Mouse (Mus musculus) olfactory bulb, adult 2 months (tissue): ENCODE data around the gene Tmem170. TPM values are rescaled to one million over a fixed set of nuclear protein-coding genes. Genes with fewer than 3 reads are reported as not detected.

Experiments
- H3K27ac ChIP-seq: fragments of 200-500 bp; 2 replicates; pipeline ENCODE4 v1.5.1; 2012; ENCODE audit warnings: low read depth, low read length; ENCODE audit not compliant: insufficient read depth
- H3K4me1 ChIP-seq: fragments of 200-500 bp; 2 replicates; pipeline ENCODE4 v1.6.1; 2012; ENCODE audit warnings: low read length; ENCODE audit not compliant: control insufficient read depth, insufficient read depth
- H3K4me3 ChIP-seq: fragments of 200-500 bp; 2 replicates; pipeline ENCODE4 v1.5.1; 2012; ENCODE audit warnings: mild to moderate bottlenecking, low read depth, low read length, moderate library complexity; ENCODE audit not compliant: insufficient read depth
- CTCF ChIP-seq: fragments of 200-500 bp; IDR thresholded peaks from 2 replicates; pipeline ENCODE4 v1.5.1; 2012; ENCODE audit warnings: low read depth, mild to moderate bottlenecking, low read length, moderate library complexity; ENCODE audit not compliant: insufficient read depth
- POLR2A ChIP-seq: fragments of 200-500 bp; IDR thresholded peaks from 2 replicates; pipeline ENCODE4 v1.6.1; 2012; ENCODE audit warnings: mild to moderate bottlenecking, low read depth, low read length, moderate library complexity; ENCODE audit not compliant: insufficient read depth
- WGBS: fragments of 180-500 bp; shearing (Covaris S2); methylation state at CpG from one replicate; pipeline ENCODE4 v1.1.7; 2018; 5-methylcytosine and 5-hydroxymethylcytosine counted together
- polyA plus RNA-seq: library from polyadenylated mRNA; stranded (reverse); fragments of >200 nt; gene quantifications from 2 replicates; pipeline ENCODE4 v1.2.4, GENCODE M21; 2012; ENCODE audit warnings: low replicate concordance; ENCODE audit not compliant: missing spikeins, insufficient read depth, insufficient read length

The Tmem170 gene
- polyA plus RNA-seq, result not detected in 2 replicates

DNA sequence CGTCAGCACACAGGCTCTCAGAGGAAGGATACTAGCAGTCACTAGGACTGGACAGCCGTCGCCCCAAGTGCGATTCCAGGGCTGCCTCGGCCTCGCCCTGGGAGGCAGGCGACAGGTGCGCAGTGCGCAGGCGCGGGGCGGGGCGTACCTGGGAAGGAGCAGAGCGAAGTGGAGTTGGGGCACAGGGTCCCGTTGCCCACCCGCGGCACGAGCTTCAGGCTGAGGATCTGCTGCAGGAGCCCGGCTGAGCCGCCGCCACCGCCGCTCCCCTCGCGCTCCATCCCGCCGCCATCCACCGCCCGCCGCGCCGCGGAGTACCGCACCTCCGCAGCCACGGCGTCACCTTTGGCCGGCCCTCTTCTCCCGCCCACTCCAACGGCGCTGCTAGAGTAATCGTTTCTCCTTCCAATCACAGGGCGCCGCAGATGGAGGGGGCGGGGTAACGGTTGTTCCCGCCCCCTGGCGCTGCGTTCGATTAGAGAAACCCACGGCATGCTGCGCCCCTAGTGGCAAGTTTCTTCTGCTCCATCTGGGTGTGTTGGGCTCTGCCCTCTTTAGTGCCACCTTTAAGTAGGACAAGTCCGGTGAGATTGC, at the start of gene Tmem170:
Gene Tmem170 (minus strand): TSS at position 396 of the 594 bp plus-strand sequence.
- TF ChIP-seq CTCF (peak; percentile 78), POLR2A (peak; percentile 72; the same call in 1 of the 2 replicates)
- Histone ChIP-seq H3K4me3 (peak within 1 kb of the TSS; percentile 74), H3K4me1 (peaks cover 2% of the 10 kb centered on the region; the same call in 1 of the 2 replicates), H3K27ac (no peak within 1 kb of the TSS)
- under 1% methylated on average over 49 of the region's 53 CpGs for WGBS

DNA sequence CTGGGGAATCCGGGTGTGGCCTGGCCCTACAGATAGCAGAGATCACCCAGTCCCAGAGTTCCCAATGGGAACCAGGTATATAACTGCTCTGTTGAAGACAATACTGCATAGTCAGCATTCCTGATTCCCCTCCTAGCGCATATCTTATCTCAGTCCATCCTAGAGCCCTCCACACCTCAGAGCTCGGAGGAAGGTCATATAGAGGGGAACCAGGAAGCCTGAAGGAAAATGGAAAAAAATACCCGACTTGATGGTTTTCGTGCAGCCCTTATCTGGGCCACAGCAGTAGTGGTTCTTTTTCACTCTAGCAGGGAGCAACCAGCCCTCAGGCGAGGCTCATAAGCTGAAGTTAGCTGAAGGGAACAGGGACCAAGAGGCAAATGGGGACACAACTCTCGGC, 48.4 kb upstream of the Tmem170 start:
- Histone ChIP-seq H3K4me3 (no peak overlapping the region), H3K4me1 (no peaks in the 10 kb centered on the region), H3K27ac (no peak overlapping the region)
- TF ChIP-seq POLR2A (no peak), CTCF (no peak)
- 91% methylated on average over 7 of the region's 7 CpGs for WGBS

DNA sequence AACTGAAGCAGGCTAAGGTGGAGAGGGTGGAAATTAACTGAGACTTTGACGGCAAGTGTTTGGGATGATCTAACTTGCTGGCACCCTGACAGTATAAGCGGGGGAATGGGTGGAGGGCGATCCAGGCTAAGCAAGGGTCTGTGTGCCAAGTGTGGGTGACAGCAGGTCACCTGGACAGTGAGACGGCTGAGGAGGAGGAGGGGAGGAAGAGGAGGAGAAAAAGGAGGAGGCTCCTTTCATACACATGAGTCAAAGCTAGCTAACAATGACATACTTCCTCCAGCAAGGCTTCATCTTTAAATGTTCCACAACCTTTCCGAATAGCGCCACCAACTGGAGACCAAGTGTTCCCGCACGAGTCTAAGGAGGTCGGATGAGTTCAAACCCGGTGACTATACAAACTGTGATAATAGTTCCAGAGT, 46.8 kb upstream of the Tmem170 start:
- 29% methylated on average over 10 of the region's 10 CpGs for WGBS
- Histone ChIP-seq H3K27ac (no peak overlapping the region), H3K4me1 (no peaks in the 10 kb centered on the region), H3K4me3 (0 out of 2 replicates have a peak overlapping the region, but pooled peaks have one; percentile 3)
- TF ChIP-seq POLR2A (no peak), CTCF (no peak)

DNA sequence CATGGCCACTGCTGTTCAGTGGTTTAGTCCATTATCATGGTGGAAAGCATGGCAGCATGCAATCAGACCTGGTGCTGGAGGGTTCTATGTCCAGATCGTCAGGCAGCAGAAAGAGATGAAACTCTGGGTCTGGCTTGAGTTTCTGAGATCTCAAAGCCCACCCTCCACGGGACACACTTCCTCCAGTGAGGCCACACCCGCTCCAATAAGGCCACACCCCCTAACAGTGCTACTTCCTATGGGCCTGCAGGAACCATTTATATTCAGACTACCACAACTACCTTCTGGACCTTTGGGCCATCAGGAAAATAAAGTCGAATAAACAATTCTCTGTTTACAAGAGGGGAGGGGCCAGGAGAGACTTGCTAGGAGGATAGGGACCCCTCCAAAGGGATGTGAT, 44.4 kb upstream of the Tmem170 start:
- TF ChIP-seq CTCF, result no peak
- TF ChIP-seq POLR2A, result no peak
- H3K27ac ChIP-seq, result no peak overlapping the region
- WGBS, result 89% methylated on average over 4 of the region's 4 CpGs

DNA sequence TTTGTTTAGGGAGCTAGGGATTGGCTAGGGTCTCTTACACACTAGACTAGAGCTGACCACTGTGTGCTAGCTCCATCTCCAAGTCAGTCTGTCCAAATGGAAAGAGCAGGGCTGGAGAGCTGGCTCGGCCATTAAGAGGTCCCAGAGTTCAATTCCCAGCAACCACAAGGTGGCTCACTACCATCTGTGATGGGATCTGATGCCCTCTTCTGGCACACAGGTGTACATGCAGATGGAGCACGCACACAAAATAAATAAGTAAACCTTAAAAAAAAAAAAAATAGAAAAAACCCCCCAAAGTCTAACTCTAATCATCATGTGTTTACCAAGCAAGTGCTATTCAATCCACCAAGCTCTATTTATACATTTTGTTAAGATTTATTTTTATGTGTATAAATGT, 43.1 kb upstream of the Tmem170 start:
- WGBS, result 88% methylated on average over 2 of the region's 2 CpGs
- H3K4me1 ChIP-seq, result no peaks in the 10 kb centered on the region

More for the DNA sequence above, 44.4 kb upstream of the Tmem170 start:
- Histone ChIP-seq H3K4me1 (no peaks in the 10 kb centered on the region), H3K4me3 (no peak overlapping the region)

DNA sequence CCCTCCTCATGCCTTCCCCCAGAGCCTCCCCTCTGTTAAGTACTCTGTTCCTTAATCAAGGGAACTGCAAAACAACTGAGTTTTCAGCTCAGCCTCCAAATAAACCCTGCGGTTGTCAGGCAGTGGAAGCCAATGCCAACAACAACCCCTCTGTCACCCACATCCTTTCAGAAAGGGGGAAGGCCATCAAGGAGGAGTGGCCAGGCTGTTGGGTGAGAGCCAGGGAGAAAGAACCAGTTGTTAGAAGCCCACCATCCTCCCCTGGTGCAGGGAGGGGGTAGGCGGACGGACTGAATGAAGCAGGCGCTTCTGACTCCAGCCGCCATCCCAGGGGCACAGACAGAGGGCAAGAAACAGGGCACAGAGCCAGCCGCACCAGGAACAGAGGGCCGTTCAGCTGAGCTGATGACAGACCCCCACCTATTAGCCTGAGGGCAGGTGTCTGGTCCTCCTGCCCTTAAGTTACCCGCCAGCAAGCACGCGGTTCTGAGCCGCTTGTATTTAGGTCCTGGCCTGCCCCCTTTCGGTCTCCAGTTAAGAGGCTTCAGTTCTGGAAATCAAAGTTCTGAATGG, 36.4 kb upstream of the Tmem170 start:
- TF ChIP-seq POLR2A, result no peak
- TF ChIP-seq CTCF, result no peak
- peaks cover 12% of the 10 kb centered on the region for H3K4me1 ChIP-seq
- no peak overlapping the region for H3K4me3 ChIP-seq
- no peak overlapping the region for H3K27ac ChIP-seq
- WGBS, result 42% methylated on average over 12 of the region's 12 CpGs

More for the DNA sequence above, 43.1 kb upstream of the Tmem170 start:
- Histone ChIP-seq H3K27ac (no peak overlapping the region), H3K4me3 (no peak overlapping the region)
- no peak for TF ChIP-seq CTCF

DNA sequence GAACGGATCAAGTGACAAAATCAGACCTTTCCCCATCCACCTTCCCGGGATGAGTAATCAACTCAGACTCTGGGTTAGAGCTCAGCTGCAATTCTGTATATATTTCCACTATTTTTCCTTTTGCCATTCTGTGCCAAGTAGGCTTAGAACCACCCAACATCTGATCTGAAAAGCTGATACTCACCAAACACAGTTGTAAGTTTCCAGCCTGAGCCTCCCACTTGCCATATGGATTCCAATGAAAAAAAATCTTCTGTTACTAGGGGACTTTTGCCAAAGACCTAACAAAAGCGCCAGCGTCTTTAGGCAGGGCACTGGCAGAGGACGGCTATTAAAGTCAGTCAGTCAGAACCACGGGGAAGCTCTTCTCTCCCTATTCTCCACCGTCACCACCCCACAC, 35.0 kb upstream of the Tmem170 start:
- Histone ChIP-seq H3K27ac (no peak overlapping the region), H3K4me3 (no peak overlapping the region), H3K4me1 (peaks cover 12% of the 10 kb centered on the region)
- TF ChIP-seq CTCF (no peak), POLR2A (no peak)
- WGBS, result 55% methylated on average over 7 of the region's 7 CpGs

DNA sequence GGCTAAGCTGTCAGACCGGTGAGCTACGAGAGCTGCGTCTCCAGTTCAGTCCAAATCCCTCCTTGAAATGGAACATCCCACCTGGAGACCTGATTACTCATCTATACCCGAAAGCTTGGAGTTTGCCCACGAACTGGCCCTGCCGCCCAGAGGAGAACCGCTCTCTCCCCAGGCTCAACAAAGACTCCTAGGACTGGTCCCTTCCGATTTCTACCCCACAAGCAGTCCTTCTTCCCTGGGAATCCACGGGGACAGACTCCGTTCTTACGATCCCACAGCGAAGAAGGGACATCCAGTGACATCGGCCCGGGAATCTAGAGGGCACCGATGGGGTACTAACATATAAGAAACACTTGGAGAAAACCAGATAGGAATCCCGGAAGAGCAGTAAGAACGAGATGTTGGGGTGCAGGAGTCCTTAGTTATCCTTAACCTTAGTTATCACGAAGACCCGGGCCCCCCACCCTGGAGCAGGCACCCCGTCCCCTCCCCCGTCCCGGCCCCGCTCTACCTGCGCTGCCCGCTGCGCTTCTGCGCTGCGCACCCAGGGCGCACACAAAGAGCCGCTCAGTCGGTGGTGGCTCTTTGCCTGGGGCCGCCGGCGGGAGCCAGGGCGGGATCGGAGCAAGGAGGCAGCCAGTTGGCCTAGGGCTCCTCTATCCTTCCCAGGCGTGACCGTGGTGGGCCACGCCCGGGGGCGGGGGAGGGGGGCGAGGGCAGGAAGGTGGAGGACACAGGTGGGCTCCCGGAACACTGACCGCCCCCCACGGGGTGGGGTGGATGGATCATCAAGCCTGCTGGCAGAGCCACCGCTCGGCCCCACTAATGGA, 33.3 kb upstream of the Tmem170 start, which contains the start of gene Chst5:
Gene Chst5 (minus strand): TSS at position 827 of the 830 bp plus-strand sequence.
- H3K27ac ChIP-seq, result no peak within 1 kb of the TSS
- TF ChIP-seq CTCF (no peak), POLR2A (no peak)
- 8% methylated on average over 46 of the region's 47 CpGs for WGBS
- H3K4me1 ChIP-seq, result peaks cover 12% of the 10 kb centered on the region
- H3K4me3 ChIP-seq, result no peak within 1 kb of the TSS

DNA sequence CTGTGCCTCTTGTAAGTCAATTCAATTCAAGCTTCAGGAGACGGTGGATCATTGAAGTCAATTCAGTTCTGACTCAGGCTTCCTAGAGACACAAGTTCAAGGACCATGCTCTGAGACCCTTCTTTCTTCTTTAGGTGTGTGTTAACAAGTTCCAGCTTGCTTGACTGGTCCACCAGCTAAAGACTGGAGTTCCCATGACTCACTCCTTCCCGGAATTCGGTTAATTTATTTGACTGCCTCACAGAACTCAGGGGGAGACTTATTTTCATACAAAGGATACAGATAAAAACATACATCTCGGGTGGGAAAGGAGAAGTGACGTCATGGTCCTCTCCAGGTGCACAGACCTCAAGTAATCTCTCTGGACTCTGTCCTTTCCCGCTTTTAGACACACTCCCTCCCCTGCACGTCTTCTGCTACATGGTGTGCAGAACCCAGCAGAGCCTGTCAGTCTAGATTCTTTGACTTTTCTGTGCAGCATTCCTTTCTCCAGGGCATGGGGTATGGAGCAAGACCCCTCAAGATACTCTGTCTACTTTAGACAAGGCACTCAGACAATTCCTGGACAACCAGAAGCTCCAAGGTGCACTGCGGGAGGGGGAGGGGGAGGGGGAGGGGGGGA, 29.1 kb upstream of the Tmem170 start:
- Histone ChIP-seq H3K4me3 (no peak overlapping the region), H3K4me1 (peaks cover 7% of the 10 kb centered on the region), H3K27ac (no peak overlapping the region)
- WGBS, result 74% methylated on average over 7 of the region's 8 CpGs
- TF ChIP-seq POLR2A (no peak), CTCF (no peak)
